Mouse (Mus musculus): ENCODE results near the gene Nr1h2.

Gene Nr1h2

DNA sequence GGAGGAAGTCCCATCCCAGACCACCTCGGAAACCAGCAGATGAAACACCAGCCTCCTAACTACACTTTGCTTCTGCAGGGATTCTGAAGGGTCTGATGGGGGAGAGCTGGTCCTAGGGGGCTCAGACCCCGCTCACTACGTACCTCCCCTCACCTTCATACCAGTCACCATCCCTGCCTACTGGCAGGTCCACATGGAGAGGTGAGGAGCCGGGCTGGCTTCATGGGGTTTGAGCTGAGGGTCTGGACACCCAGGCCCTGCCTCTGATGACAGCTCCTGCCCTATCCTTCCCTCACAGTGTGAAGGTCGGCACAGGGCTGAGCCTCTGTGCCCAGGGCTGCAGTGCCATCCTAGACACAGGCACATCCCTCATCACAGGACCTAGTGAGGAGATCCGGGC is 31.2 kb upstream of the Nr1h2 start:
- DNase-seq (ENCODE audit: low spot score), result no peak

DNA sequence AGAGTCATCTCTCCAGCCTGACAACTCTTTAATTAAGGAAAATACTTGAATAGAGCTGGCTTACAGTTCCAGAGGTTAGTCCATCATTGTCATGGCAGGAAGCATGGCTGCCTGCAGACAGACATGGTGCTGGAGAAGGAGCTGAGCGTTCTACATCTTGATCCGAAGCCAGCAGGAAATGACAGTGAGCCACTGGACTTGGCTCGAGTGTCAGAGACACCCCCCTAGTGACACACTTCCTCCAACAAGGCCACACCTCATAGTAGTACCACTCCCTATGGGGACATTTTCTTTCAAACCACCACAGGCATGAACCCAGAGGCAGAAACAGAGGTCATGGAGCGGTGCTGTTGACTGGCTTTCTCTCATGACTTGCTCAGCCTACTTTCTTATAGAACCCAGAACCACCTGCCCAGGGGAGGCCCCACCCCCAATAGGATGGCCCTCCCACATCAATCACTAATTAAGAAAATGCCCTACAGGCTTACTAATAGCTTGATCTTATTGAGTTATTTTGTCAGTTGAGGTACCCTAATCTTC is 30.6 kb upstream of the Nr1h2 start:
- DNase-seq (ENCODE audit: low spot score), result no peak

DNA sequence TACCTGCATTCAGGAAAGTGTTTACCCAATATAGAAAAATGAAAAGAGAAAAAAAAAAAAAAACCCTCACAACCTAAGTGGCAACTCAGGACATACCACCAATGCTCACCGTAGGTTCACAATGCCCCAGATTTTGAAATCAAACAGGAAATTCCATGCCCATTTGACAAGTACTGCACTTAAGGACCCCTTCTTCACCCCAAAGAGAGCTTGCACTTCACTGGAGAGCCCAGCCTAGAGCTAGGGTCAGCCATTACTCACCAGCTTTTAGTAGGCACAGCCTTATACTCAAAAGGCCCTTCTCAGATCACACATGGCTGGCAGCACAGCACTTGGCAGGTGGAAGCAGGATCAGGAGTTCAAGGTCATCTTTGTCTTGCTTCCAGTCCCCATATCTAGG is 29.4 kb upstream of the Nr1h2 start:
- DNase-seq (ENCODE audit: low spot score), result no peak

GRCm38 (mm10) chr7:44582709-44583108 is 29.0 kb upstream of the Nr1h2 start:
- DNase-seq (ENCODE audit: low spot score), result no peak

DNA sequence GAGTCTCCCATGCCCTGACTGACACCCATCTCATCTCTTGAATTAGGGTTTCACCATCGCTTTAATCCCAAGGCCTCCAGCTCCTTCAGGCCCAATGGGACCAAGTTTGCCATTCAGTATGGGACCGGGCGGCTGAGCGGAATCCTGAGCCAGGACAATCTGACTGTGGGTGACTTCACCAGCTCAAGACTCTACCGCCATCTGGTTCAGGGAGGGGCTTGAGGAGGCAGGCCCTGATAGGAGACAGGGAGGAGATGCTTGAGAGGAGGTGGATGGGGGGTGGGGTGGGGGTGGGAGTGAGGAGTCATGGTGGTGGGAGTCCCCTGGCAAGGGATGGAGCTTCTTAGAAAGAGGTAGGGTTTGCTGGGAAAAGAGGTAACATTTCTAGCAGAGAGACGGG is 27.9 kb upstream of the Nr1h2 start:
- DNase-seq (ENCODE audit: low spot score), result no peak

GRCm38 (mm10) chr7:44576333-44576844 is 22.6 kb upstream of the Nr1h2 start:
- DNase-seq (ENCODE audit: low spot score), result no peak

GRCm38 (mm10) chr7:44572956-44573484 is 19.3 kb upstream of the Nr1h2 start:
- no peak for DNase-seq (ENCODE audit: low spot score)

- no peak for DNase-seq (ENCODE audit: low spot score)
These were observed 18.5 kb upstream of the Nr1h2 start, which contains the start of gene Napsa for GRCm38 (mm10) chr7:44572213-44572701. Napsa (plus strand) TSS chr7:44572380.

GRCm38 (mm10) chr7:44571811-44572210 is 18.1 kb upstream of the Nr1h2 start:
- DNase-seq (ENCODE audit: low spot score), result no peak

GRCm38 (mm10) chr7:44570989-44571388 is 17.2 kb upstream of the Nr1h2 start:
- no peak for DNase-seq (ENCODE audit: low spot score)

GRCm38 (mm10) chr7:44568803-44569202 is 15.1 kb upstream of the Nr1h2 start:
- no peak for DNase-seq (ENCODE audit: low spot score)

DNA sequence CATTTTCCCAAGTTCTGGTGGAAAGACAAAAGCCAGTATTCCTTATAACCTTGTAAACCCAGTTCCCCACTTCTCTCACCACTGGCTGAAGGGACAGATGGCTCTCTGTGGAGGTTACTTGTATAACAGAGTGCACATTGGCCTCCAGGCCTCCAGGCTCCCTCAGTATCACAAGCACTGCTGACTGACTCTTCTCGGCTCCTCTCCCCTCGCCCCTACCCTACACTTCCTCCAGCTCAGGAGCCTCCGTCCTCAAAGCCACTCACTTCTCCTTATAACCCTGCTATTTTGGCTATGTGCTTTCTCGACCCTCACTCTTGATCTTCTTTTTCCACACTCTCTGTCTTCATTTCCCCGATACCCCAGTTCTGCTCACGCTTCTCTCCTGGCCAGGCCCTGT is 11.7 kb upstream of the Nr1h2 start:
- DNase-seq (ENCODE audit: low spot score), result no peak

- no peak for DNase-seq (ENCODE audit: low spot score)
These were observed 10.7 kb upstream of the Nr1h2 start for GRCm38 (mm10) chr7:44564486-44564885.

- no peak for DNase-seq (ENCODE audit: low spot score)
These were observed 9.5 kb upstream of the Nr1h2 start for GRCm38 (mm10) chr7:44563284-44563683.

DNA sequence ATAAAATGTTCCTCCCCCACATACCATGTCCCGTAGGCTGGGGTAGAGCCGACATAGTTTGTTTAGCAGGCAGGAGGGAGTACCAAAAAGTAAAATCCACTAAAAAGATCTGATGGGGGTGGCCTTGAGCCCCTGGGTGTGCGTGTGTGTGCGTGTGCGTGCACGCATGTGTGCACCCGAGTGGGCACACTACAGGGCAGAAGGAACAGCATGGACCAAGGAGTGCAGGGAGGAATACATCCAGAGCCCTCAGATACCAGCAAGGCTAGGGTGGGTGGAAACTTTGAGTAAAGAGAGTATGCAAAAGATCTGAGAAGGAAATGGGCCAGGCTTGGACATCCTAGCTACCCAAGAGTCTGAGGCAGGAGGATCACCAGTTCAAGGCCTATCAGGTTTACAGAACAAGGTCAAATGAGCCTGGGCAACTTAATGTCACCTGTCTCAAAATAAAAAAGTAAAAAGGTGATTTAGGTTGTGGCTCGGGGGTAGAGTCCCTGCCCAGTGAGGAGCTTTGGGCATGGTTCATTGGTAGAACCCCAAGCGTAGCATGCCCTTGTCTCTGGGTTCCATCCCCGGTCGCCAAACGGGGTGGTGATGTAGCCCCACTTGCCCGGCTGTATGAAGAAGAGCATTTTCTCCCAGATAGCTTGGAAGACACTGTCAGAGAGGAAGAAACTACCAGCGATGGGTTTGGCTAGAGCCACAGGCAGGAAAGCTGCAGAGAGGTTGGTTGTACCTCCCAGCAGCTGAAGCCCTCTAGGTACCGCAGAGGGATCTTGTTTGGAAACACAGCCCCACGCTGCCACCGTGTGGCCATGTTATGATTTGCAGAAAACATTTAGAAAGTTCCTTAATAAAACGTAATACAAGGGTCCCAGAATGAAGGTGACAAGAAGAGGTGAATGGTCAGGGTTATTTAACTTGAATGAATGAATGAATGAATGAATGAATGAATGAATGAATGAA is 7.0 kb upstream of the Nr1h2 start:
- peak; percentile 71 for DNase-seq (ENCODE audit: low spot score)

DNA sequence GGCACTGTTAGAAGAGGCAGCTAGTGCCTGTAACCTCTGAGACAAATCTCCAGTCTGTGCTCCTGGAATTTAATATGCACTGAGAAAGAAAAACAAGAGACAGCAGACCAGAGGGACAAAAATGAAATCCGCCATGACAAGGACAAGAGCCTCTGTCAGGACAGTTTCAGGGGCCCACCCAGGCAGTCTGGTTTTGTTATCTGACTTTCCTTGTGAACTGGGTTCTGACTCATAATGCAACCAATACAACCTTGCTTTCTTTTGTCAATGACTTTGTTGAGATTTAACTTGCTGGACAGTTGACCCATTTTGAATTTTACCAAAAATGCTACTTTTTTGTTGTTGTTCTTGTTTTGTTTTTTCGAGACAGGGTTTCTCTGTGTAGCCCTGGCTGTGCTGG is 3.9 kb upstream of the Nr1h2 start:
- DNase-seq (ENCODE audit: low spot score), result peak; percentile 47

DNA sequence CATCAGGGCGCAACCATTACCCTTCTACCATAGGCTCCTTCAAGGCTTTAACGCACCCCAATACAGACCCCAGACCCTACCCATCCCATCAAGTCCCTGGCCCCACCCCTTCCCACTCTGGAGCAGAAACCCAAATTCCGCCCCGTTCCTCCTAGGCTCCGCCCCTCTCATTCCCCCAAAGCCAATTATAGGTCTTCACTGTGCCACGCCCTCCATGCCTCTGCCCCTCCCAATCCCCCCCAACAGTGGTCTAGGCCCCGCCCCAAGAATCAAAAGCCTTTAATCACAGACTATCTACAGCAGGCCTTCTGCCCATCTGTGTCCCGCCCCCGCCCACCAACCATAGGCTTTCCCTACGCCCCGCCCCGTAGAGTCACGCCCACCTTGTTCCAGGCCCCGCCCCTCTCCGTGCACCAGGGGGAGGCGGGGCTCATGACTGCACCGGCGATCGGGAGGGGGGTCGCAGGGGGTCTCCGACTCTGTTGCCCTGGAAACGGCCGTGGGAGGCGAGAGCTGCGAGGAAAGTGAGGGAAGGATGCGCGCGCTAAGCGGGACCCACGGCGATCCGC is 471 bp downstream of the Nr1h2 start:
- peak; percentile 78 for DNase-seq (ENCODE audit: low spot score)

GRCm38 (mm10) chr7:44552141-44552908 is 1.4 kb downstream of the Nr1h2 start:
- DNase-seq (ENCODE audit: low spot score), result no peak

- no peak for DNase-seq (ENCODE audit: low spot score)
These were observed 2.0 kb downstream of the Nr1h2 start for GRCm38 (mm10) chr7:44551731-44552130.

GRCm38 (mm10) chr7:44551301-44551700 is 2.5 kb downstream of the Nr1h2 start:
- no peak for DNase-seq (ENCODE audit: low spot score)

DNA sequence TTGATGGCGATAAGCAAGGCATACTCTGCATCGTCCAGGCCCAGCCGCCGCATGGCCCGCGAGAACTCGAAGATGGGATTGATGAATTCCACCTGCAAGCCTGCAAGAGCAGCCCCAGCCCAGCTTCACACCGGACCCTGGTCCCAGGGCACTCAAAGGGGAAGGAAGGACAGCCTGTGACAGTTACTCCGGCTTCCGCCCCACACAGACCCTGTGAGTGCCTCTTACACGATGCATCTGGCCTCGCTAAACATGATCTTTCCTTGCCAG is 3.4 kb downstream of the Nr1h2 start:
- DNase-seq (ENCODE audit: low spot score), result no peak

Measured in adipocyte (in vitro differentiated cells).